Mouse (Mus musculus) hindbrain, embryonic 12.5 days (tissue): ENCODE measurements around the gene Eif4a2. TPM values are rescaled to one million over a fixed set of nuclear protein-coding genes. Genes with fewer than 3 reads are reported as not detected.
"Not testable (repeated sequence)": the region's sequence is repeated elsewhere in the genome, so short reads cannot be mapped to it uniquely, and the experiment has no call there.

Experiments used
- ATAC-seq: fragments of 200-750 bp; cut with Nextera tagmentation; 2 replicates; pipeline ENCODE4 v1.8.0; 2017; ENCODE audit warnings: moderate TSS enrichment; ENCODE audit not compliant: low FRiP score
- H3K27ac ChIP-seq: fragments of 300-500 bp; sonication (generic); 2 replicates; pipeline ENCODE4 v1.5.1; 2016; ENCODE audit warnings: mild to moderate bottlenecking
- H3K27me3 ChIP-seq: fragments of 300-500 bp; sonication (generic); 2 replicates; pipeline ENCODE4 v1.6.1; 2016; ENCODE audit warnings: mild to moderate bottlenecking
- H3K36me3 ChIP-seq: fragments of 300-500 bp; sonication (generic); 2 replicates; pipeline ENCODE4 v1.6.1; 2016; ENCODE audit warnings: mild to moderate bottlenecking
- H3K4me1 ChIP-seq: fragments of 300-500 bp; sonication (generic); 2 replicates; pipeline ENCODE4 v1.6.1; 2016
- H3K4me2 ChIP-seq: fragments of 300-500 bp; sonication (generic); replicated peaks from 2 replicates; pipeline ENCODE4 v1.6.1; 2016; ENCODE audit warnings: mild to moderate bottlenecking
- H3K4me3 ChIP-seq: fragments of 300-500 bp; sonication (generic); 2 replicates; pipeline ENCODE4 v1.5.1; 2016; ENCODE audit warnings: mild to moderate bottlenecking
- H3K9ac ChIP-seq: fragments of 300-500 bp; sonication (generic); 2 replicates; pipeline ENCODE4 v1.6.1; 2016; ENCODE audit warnings: mild to moderate bottlenecking, moderate library complexity
- H3K9me3 ChIP-seq: fragments of 300-500 bp; sonication (generic); replicated peaks from 2 replicates; pipeline ENCODE4 v1.6.1; 2016; ENCODE audit warnings: mild to moderate bottlenecking
- WGBS: fragments of 180-500 bp; shearing (Covaris S2); methylation state at CpG from one replicate; pipeline ENCODE4 v1.1.7; 2016; 5-methylcytosine and 5-hydroxymethylcytosine counted together
- polyA plus RNA-seq: library from polyadenylated mRNA; unstranded; fragments of >200 nt; fragmentation: Nextera tagmentation; extraction: Ambion mirVana; gene quantifications from 2 replicates; pipeline ENCODE4 v1.2.1, GENCODE M21; 2016

Gene Eif4a2
- polyA plus RNA-seq: 240 and 269 TPM in 2 replicates

DNA sequence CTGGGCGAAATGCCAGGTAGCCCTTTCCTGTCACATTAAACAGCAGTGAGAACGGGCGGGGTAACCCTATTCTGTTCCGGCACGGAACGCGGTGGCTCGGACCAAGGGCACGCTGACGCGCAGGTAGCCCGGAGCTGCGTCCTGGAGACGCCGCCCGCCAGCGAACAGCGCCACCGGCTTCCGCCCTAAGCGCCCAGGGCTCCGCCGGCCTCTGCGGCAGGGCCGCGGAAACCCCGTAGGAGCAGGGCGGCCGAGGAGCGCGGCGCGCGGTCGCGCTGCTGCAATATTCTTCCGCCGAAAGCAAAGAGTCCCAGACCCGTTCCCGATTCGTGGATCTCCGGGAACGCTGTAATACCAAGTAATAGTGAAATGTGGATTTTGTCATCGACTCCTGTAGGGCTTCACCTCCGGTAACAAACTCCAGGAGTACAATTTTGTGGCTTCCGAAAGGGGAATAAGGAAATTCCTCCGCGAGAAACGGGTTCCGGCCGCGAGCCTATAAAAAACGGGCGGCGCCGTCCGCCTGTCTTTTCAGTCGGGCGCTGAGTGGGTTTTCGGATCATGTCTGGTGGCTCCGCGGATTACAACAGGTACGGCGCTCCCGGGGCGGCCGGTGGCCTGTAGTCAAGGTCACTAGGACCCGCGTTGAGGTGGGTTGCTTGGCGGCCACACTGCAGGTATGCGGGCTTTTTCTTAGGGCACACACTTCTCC lies at the start of gene Eif4a2:
Gene Eif4a2, plus strand, starts transcription at position 214 of the 712 bp plus-strand sequence.
- under 1% methylated on average over 71 of the region's 71 CpGs for WGBS
- Histone ChIP-seq H3K4me2 (peak within 1 kb of the TSS; percentile 94), H3K27me3 (peaks cover 4% of the 10 kb centered on the region; the same call in 1 of the 2 replicates), H3K36me3 (peaks cover 34% of the 10 kb centered on the region), H3K27ac (peak within 1 kb of the TSS; percentile 95), H3K9me3 (no peaks in the 10 kb centered on the region), H3K9ac (peak within 1 kb of the TSS; percentile 98), H3K4me1 (peaks cover 27% of the 10 kb centered on the region), H3K4me3 (peak within 1 kb of the TSS; percentile 93)
- peak; percentile 88 for ATAC-seq

DNA sequence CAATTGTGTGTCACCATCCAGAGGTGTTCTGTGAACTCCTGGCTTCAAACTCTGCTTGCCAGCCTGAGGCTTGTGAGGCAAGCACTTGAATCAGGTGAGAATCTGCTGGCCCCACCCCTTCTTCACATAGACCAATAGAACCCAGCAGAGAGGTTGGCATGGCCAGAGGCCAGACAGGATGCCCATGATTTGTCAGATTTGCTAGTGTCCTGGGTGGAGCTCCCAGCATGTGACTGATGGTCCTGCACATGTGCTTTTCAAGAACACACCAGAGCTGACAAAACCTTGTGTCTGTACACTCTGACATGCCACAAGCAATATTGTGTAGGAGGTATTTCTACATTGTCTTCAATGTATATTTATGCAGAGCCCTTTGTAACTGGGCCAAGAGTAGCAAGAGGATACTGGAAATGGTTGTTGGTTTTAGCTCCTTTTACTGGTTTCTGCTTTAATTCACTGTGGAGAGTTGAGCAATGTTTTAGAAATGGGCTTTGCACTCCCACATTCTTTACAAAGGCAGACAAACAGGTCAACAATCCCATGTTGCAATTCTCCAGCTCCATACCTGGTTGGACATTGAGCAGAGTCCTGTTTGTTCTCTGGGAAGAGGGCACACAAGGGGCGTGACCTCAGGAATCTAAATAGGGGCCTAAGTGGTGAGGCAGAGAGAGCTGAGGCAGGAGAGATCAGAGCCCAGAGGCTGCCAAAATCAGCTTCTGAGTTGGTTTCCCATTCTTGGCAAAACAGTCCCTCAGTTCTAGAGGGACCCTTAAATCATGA lies 49.4 kb upstream of the Eif4a2 start, which contains the start of gene Kng1:
Gene Kng1, plus strand, starts transcription at position 198 of the 780 bp plus-strand sequence.
- not testable (repeated sequence) for H3K36me3 ChIP-seq, H3K9me3 ChIP-seq, H3K4me3 ChIP-seq, H3K4me2 ChIP-seq, ATAC-seq, H3K9ac ChIP-seq, H3K27ac ChIP-seq, H3K27me3 ChIP-seq, H3K4me1 ChIP-seq
- WGBS: 92% methylated on average over 1 of the region's 1 CpGs

DNA sequence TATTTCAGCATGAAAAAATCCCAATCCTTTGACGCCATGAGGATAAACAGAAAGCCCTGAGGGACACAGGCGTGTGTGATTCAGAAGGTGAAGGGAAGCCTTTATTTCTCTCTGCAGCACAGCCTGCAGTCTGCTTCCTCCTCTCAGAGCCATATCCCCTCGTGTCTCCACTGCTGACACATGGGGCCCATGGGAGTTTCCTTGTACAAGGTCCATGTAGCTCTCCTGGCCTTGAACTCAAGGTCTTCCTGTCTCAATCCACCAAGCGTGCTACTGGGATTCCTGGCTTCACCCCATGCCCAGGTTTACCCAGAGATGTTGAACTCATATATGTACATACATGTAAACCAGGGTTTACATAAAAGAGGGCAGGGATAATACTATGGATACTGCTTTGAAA lies 47.6 kb upstream of the Eif4a2 start:
- not testable (repeated sequence) for H3K27ac ChIP-seq, H3K4me1 ChIP-seq, H3K9ac ChIP-seq, H3K9me3 ChIP-seq, ATAC-seq, H3K27me3 ChIP-seq, H3K4me3 ChIP-seq, H3K4me2 ChIP-seq, H3K36me3 ChIP-seq
- WGBS: 79% methylated on average over 4 of the region's 4 CpGs

DNA sequence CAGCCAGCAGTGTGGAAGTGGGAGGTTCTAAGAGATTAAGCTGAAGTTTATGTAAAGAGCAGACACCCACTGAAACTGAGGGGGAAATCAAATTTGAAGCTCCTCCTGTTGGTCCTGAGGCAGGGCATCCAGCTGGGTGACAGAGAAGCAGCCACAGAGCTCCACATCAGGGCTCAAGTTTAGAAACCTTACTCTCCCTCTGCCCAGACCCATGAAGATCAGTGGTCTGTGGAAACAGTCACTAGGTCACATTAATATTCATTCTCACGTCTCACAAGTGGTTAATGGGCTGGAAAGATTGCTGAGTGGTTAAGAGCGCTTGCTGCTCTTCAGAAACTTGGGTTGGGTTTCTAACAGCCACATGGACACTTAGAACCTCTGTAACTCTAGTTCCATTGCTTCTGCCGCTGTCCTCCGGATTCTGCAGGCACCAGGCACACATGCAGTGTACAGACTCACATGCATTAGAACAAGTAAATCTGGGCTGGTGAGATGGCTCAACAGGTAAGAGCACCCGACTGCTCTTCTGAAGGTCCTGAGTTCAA lies 46.4 kb upstream of the Eif4a2 start:
- H3K9me3 ChIP-seq, H3K9ac ChIP-seq, H3K4me1 ChIP-seq, ATAC-seq, H3K36me3 ChIP-seq, H3K27ac ChIP-seq, H3K4me2 ChIP-seq, H3K27me3 ChIP-seq, H3K4me3 ChIP-seq: not testable (repeated sequence)
- 72% methylated on average over 5 of the region's 5 CpGs for WGBS

- H3K27ac ChIP-seq, H3K9ac ChIP-seq, H3K36me3 ChIP-seq, H3K27me3 ChIP-seq, H3K4me2 ChIP-seq, H3K9me3 ChIP-seq, H3K4me3 ChIP-seq, ATAC-seq, H3K4me1 ChIP-seq: not testable (repeated sequence)
- WGBS: 85% methylated on average over 6 of the region's 6 CpGs
These were observed 29.7 kb upstream of the Eif4a2 start for GRCm38 (mm10) chr16:23077516-23077915.

- H3K4me1 ChIP-seq, H3K9me3 ChIP-seq, H3K9ac ChIP-seq, H3K4me3 ChIP-seq, H3K4me2 ChIP-seq, H3K36me3 ChIP-seq, H3K27me3 ChIP-seq, ATAC-seq, H3K27ac ChIP-seq: not testable (repeated sequence)
- WGBS: 78% methylated on average over 8 of the region's 8 CpGs
These were observed 20.1 kb upstream of the Eif4a2 start for GRCm38 (mm10) chr16:23087159-23087558.

DNA sequence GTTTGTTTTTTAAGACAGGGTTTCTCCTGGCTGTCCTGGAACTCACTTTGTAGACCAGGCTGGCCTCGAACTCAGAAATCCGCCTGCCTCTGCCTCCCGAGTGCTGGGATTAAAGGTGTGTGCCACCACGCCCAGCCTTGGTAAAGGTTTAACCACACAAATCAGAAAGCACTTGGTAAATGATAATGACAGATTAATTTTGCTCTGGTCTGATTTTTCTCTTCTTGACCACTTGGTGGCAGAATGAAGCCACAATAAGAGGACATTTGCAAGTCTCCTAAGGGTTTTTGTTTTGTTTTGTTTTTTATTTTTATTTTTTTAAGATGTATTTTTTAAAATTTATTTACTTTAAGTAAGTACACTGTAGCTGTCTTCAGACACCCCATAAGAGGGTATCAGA lies 19.5 kb upstream of the Eif4a2 start:
- not testable (repeated sequence) for H3K4me3 ChIP-seq, H3K9me3 ChIP-seq

DNA sequence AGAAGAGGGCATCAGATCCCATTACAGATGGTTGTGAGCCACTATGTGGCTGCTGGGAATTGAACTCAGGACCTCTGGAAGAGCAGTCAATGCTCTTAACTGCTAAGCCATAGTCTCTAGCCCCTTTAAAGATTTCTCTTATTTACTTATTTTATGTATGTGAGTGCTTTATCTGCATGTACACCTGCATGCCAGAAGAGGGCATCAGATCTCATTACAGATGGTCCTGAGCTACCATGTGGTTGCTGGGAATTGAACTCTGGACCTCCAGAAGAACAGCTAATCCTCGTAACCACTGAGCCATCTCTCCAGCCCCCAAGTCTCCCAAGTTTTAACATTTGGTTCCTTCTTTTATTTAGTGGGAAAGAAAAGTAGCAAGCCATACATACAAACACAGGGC lies 18.8 kb upstream of the Eif4a2 start:
- not testable (repeated sequence) for ATAC-seq, H3K9ac ChIP-seq, H3K4me2 ChIP-seq, H3K36me3 ChIP-seq, H3K27ac ChIP-seq, H3K9me3 ChIP-seq, H3K4me3 ChIP-seq, H3K27me3 ChIP-seq, H3K4me1 ChIP-seq
- 85% methylated on average over 1 of the region's 1 CpGs for WGBS

More for the DNA sequence above, 19.5 kb upstream of the Eif4a2 start:
- not testable (repeated sequence) for H3K27ac ChIP-seq, H3K4me2 ChIP-seq, H3K4me1 ChIP-seq, H3K27me3 ChIP-seq, ATAC-seq, H3K9ac ChIP-seq, H3K36me3 ChIP-seq
- WGBS: 60% methylated on average over 4 of the region's 4 CpGs

DNA sequence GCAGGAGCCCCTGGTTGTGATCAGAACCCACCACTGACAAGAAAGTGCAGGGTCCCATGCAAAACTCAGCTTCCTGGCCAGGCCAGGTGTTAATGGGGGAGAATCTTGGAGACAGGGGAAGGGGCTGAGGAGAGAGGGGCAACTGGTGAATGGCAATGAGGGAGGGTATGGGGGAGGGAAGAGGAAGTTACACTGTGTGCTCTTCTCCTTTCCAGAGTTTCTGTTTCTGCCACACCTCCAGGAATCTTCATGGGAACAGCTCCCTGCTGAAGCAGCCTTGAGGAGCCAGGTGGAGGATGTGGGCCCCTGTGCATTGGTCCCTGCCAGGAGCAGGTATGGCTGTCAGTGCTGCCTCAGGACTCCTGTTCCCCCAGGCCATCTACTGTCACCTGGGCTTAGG lies 15.9 kb upstream of the Eif4a2 start:
- H3K36me3 ChIP-seq, H3K4me2 ChIP-seq, H3K4me1 ChIP-seq, H3K27ac ChIP-seq, H3K9me3 ChIP-seq, H3K9ac ChIP-seq, ATAC-seq, H3K27me3 ChIP-seq, H3K4me3 ChIP-seq: not testable (repeated sequence)

GRCm38 (mm10) chr16:23093321-23093953 lies 13.8 kb upstream of the Eif4a2 start:
- Histone ChIP-seq H3K4me3 (no peak overlapping the region), H3K4me2 (no peak overlapping the region), H3K36me3 (no peaks in the 10 kb centered on the region), H3K27me3 (no peaks in the 10 kb centered on the region), H3K27ac (no peak overlapping the region), H3K9me3 (no peaks in the 10 kb centered on the region), H3K4me1 (no peaks in the 10 kb centered on the region), H3K9ac (no peak overlapping the region)
- no peak for ATAC-seq
- 81% methylated on average over 13 of the region's 13 CpGs for WGBS

GRCm38 (mm10) chr16:23094136-23094535 lies 13.1 kb upstream of the Eif4a2 start:
- no peak overlapping the region for H3K4me3 ChIP-seq
- H3K27me3 ChIP-seq: peaks cover 3% of the 10 kb centered on the region
- no peaks in the 10 kb centered on the region for H3K9me3 ChIP-seq
- H3K4me1 ChIP-seq: no peaks in the 10 kb centered on the region
- WGBS: 91% methylated on average over 6 of the region's 6 CpGs
- no peaks in the 10 kb centered on the region for H3K36me3 ChIP-seq
- H3K9ac ChIP-seq: no peak overlapping the region
- no peak for ATAC-seq
- no peak overlapping the region for H3K27ac ChIP-seq
- H3K4me2 ChIP-seq: no peak overlapping the region

DNA sequence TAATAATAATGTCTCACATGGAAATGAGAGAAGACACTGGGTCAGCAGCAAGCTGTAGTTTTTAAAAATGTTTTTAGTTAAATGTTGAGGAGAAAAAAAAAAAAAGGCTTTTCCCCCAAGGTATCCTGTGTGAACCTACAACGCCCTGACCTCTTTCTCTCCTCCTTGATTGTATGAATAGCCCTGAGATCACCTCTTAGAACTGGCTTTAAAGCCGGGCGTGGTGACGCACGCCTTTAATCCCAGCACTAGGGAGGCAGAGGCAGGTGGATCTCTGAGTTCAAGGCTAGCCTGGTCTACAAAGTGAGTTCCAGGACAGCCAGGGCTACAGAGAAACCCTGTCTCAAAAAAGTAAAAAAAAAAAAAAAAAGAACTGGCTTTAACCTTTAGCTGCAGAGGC lies 11.7 kb upstream of the Eif4a2 start:
- H3K4me3 ChIP-seq, H3K36me3 ChIP-seq, ATAC-seq, H3K9me3 ChIP-seq, H3K9ac ChIP-seq, H3K4me2 ChIP-seq, H3K27ac ChIP-seq: not testable (repeated sequence)
- WGBS: 98% methylated on average over 5 of the region's 5 CpGs
- Histone ChIP-seq H3K27me3 (peaks cover 15% of the 10 kb centered on the region), H3K4me1 (peaks cover 12% of the 10 kb centered on the region)
